Mouse (Mus musculus) mouse trophoblast stem cell (cell line): Measurements from ENCODE around the gene Ccnk.

Experiments
- in situ Hi-C, 2 experiments: fragments of 300-500 bp; cut with MseI, MboI; formaldehyde crosslinking; loops; 2 replicates in 1 of 2; 3 replicates in 1 of 2; pipeline ENCODE4 v1.15.1; 2025

Gene Ccnk

GRCm38 (mm10) chr12:108179321-108180266, at the start of gene Ccnk:
Gene Ccnk, plus strand, starts transcription at chr12:108179579.
- in situ Hi-C loops = no loop called here

- in situ Hi-C loops = no loop called here
These were observed 46.8 kb upstream of the Ccnk start for GRCm38 (mm10) chr12:108132450-108133070.

DNA sequence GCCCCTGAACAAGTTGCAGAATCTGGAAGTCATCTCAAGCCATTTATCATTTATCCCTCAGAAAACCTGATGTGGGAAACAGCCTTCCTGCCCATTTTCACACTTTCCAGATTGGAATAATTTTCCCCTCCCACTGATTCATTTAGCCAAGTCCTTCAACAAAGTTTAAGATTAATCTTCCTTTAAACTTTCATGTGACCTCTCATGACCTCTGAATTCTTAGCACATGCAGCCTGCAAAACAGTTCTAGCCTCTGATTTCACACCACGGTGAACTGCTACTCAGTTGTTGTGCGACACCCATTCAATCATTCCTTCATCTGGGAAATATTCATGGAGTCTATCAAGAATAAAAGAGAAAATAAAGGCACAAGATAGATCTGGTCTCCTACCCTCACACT, 46.2 kb upstream of the Ccnk start:
- in situ Hi-C loops = no loop called here

DNA sequence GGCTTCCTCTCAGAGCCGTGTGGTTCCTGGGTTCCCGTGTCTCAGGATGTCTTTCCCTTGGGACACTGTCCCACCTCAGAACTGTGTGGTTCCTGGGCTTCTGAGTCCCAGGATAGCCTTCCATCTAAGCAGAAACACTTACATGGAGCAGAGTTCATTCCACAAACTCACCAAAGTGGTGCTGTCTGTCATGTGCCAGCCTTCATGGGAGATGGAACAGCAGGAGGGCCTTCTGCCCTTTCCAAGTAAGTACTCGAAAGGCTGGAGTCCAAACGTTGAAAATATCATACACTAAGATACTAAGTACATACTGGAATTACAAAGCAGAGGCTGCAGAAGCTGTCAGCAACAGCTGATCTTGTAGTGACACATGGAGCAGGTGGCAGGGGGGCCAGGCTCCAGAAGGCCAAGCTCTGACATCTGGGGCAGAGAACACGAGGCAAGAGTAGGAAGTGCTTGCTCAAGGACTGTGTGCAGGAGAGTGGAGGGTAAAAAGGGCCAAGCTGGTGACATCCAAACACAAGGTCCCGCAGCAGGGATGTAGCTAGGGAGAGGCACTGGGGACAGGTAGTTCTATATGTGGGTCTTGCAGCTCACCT, 43.7 kb upstream of the Ccnk start:
- in situ Hi-C loops = no loop called here

- in situ Hi-C loops = no loop called here
These were observed 35.5 kb upstream of the Ccnk start for GRCm38 (mm10) chr12:108143624-108144498.

- in situ Hi-C loops = no loop called here
These were observed 34.2 kb upstream of the Ccnk start for GRCm38 (mm10) chr12:108145198-108145597.

DNA sequence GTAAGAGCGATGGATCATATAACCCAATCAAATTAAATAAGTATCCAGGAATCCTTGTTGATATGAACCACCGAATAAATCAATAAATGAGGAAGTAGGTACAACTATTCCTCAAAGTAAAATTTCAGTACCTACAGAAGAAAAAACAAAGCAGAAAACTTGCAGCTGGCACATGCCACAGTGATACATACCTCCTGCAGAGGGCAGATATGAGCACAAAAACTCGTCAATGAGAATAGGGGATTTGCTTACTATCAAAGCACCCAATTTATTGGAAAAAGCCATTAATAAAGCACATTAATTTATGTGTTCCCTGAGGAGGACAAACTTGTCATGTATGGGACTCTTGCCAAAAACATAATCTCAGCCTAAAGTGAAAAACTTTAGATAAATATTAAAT, 29.6 kb upstream of the Ccnk start:
- in situ Hi-C loops = no loop called here

GRCm38 (mm10) chr12:108152743-108153142, 26.6 kb upstream of the Ccnk start:
- in situ Hi-C loops = no loop called here

DNA sequence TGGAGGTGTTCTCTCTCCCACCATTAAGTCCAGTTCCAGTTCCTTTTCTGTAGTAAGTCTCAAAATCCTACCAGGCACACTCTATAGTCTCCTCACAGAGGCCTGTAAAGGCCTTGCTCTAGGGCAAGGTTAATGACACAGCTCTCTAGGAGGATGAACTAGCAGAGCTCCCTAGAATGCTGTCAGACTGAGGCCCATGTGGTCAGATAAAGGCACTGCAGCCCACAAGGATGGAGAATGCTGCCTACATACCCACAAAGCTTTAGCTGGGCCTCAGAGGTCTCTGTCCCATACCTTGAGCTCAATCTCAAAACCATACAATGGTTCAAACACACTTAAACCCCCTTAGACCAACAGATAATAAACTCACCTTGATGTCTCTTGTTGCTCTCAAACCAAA, 19.5 kb upstream of the Ccnk start:
- in situ Hi-C loops = no loop called here

DNA sequence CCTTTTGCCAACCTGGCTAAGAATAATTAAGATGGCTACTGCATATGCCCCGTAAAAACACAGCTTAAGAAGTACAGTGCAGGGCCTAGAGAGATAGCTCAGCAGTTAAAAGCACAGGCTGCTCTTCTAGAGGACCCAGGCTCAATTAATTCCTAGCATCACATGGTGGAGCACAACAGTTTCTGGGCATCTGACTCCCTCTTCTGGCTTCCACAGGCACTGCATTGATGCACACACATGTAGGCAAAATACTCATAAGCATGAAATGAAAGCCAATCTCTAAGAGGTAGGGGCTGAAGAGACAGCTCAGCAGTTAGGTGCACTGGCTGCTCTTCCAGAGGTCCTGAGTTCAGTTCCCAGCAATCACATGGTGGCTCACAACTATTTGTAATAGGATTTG, 17.3 kb upstream of the Ccnk start:
- in situ Hi-C loops = no loop called here

DNA sequence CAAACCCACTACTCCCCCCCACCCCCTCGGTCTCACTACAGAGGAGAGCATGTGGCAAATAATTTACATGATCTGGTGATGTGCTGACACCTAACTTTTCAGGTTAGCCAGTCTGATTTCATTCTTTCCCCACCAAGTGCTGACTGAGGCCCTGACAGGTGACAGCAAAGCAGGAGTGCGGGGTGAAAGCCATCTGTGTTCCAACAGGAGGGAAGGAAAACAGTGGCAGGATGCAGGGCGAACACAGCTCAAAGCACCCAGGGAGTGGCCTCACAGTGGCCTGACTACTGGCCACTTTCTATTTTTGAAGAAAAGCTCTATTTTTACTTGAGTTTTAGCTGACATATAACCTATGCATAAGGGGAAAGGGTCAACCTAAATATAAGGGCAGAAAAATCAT, 15.7 kb upstream of the Ccnk start:
- in situ Hi-C loops = no loop called here

- in situ Hi-C loops = no loop called here
These were observed 10.5 kb upstream of the Ccnk start for GRCm38 (mm10) chr12:108168909-108169308.

DNA sequence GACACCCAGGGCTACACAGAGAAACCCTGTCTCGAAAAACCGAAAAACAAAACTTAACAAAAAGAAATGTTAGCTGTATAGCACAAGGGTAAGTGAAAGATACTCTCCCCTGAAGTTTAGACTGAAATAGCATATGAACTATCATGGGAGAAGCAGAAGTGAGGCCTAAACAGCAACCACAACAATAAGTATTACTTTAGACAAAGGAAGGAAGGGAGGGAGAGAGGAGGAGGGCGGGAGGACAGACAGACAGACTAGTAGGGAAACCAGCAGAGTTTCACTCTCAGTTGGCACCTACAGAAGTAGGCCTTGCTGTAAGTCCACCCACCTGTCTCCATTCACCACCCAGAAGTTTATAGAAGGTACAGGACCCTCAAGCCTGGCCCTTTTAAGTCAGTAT, 8.9 kb upstream of the Ccnk start:
- in situ Hi-C loops = no loop called here

GRCm38 (mm10) chr12:108171336-108171735, 8.0 kb upstream of the Ccnk start:
- in situ Hi-C loops = no loop called here

DNA sequence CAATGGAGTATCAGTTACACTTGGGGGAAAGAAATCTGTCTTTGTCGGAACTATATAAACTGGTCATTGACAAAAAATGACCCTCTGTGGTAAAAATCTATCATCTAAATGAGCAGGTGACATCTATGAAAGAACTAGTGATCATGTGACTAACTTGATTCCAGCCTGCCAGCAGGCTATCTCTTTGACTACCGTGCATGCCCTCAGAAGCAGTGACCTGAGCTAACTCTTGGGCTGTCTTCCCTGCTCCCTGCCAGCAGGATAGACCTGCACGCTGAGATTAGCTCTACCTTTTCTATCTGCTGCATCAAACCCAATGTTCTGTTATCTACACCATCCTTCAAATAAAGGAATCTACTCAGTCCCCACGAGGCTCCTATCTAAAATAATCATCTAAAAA, 6.7 kb upstream of the Ccnk start:
- in situ Hi-C loops = no loop called here

DNA sequence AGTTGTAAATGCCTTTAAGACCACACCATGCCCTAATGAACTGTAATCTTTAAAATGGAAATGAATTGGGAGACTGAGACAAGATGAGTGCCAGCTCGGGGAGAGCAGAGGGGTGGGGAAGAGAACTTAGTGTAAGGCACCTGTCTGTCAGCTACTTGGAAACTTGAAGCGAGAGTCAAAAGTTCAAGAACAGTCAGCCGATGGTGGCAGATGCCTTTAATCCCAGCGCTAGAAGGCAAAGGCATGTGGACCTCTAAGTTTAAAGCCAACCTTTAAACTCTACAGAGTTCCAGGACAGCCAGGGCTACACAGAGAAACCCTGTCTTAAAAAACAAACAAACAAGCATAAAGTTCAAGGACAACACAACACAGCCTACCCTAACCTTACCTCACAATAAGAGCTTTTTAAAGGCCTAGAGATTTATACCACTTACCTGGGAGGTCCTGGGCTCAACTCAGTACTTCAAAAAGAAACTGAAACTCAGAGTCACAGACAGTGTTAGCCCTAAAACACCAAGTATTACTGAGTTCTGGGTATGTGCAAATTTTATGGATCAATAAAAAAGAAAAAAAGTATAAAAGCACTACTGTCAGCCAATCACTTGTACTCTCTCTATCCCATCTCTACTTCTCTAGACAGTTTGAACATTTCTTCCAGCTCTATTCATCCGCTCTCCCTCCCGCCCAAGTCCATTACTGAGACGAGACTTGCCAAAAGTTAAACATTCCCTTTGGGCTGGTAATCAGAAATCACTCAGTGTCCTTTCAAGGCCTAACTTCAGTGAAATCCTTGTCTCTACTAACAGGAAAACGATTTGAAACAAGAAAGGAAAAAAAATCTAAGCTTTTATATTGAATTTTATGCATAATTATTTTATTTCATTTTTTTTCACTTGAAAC, 4.5 kb upstream of the Ccnk start:
- in situ Hi-C loops = no loop called here

- in situ Hi-C loops = no loop called here
These were observed 3.0 kb upstream of the Ccnk start for GRCm38 (mm10) chr12:108176366-108176765.

GRCm38 (mm10) chr12:108178331-108179245, 791 bp upstream of the Ccnk start:
- in situ Hi-C loops = no loop called here

DNA sequence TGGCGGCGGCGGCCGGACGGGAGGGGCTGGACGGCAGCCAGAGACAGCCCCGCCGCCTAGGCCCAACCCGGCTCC, 296 bp upstream of the Ccnk start, which contains the start of gene Setd3:
Gene Setd3 (minus strand): TSS at position 69 of the 75 bp plus-strand sequence.
- in situ Hi-C loops = no loop called here

DNA sequence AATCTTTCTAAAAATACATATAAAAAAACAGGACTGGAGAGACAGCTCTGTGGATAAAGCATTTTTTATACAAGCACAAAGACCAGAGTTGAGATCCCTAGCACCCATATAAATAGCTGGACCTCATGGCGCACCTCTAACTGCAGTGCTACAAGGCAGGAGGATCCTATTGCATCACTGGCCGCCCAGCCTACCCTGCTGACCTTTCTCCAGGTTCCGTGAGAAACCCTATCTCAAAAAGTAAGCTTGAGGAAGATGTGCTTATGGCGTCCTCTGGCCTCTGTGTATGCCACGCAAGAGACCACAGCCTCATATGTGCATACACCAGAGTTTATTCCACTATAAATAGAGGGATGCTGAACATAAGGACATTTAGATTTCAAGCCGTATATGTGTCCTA, 2.3 kb downstream of the Ccnk start:
- in situ Hi-C loops = no loop called here
